Mouse (Mus musculus): ENCODE data around the gene Dlgap3. TPM values are rescaled to one million over a fixed set of nuclear protein-coding genes. Genes with fewer than 3 reads are reported as not detected.

Gene Dlgap3
- not detected in 2 replicates for total RNA-seq (2017)

- ATAC-seq (replicated peaks in 1 of 2; ENCODE audit: insufficient read depth in 1 of 2, low FRiP score in 2 of 2, low TSS enrichment in 1 of 2, low read depth in 1 of 2, poor library complexity in 2 of 2, severe bottlenecking in 2 of 2), result no peak
These were observed at the start of gene Dlgap3 for GRCm38 (mm10) chr4:127168914-127169345. Gene Dlgap3, plus strand, starts transcription at chr4:127169204.

DNA sequence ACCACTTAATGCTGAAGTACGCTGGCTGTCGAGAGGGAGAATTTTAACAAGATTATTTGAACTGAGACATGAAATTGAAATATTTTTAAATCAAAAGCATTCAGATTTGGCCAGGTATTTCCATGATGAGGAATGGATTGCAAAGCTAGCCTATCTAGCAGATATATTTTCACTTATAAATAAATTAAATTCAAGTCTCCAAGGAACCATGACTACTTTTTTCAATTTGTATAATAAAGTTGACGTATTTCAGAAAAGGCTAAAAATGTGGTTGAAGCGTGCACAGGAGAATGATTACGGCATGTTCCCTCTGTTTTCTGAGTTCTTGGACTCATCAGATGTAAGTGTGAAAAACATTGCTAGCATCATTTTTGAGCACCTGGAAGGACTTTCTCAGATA lies 45.6 kb upstream of the Dlgap3 start, which contains the start of gene Tmem35b:
Tmem35b (plus strand) TSS at position 301 of the 400 bp plus-strand sequence.
- ATAC-seq (replicated peaks in 1 of 2; ENCODE audit: insufficient read depth in 1 of 2, low FRiP score in 2 of 2, low TSS enrichment in 1 of 2, low read depth in 1 of 2, poor library complexity in 2 of 2, severe bottlenecking in 2 of 2), result no peak

DNA sequence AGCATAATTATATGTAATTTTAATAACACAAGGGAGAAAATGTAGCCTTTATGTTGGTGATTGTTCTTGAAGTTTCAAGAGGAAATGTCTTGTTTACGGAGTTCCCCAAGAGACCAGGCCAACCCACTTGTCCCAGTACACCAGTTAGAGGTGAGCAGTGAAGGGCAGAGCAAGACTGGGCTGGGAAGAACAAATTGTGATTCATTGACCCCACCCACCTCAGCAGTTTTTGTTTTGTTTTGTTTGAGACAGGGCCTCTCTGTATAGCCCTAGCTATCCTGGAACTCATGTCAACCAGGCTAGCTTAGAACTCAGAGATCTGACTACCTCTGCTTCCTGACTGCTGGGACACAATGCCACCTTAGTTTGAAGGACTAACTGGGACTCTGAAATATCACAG lies 44.7 kb upstream of the Dlgap3 start:
- ATAC-seq (replicated peaks in 1 of 2; ENCODE audit: insufficient read depth in 1 of 2, low FRiP score in 2 of 2, low TSS enrichment in 1 of 2, low read depth in 1 of 2, poor library complexity in 2 of 2, severe bottlenecking in 2 of 2), result no peak

GRCm38 (mm10) chr4:127125834-127126463 lies 43.1 kb upstream of the Dlgap3 start:
- ATAC-seq (replicated peaks in 1 of 2; ENCODE audit: insufficient read depth in 1 of 2, low FRiP score in 2 of 2, low TSS enrichment in 1 of 2, low read depth in 1 of 2, poor library complexity in 2 of 2, severe bottlenecking in 2 of 2), result peak; percentile 98 to 99

DNA sequence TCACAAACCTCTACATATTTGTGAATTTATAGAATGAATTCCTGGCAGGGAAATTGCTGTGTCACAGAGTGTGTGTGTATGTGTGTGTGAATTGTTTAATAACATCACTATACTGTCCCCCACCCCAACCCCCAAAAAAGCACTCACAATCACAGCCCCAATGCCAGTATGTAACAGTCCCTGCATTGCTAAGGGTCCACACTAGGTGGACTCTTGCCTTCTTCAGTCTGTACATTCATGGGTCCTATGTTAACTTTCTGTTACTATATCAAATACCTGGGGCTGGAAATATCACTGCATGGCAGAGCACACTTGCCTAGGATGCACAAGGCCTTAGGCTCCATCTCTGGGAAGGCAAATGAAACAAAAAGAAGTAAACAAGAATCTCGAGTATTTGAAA lies 34.3 kb upstream of the Dlgap3 start:
- no peak for ATAC-seq (replicated peaks in 1 of 2; ENCODE audit: insufficient read depth in 1 of 2, low FRiP score in 2 of 2, low TSS enrichment in 1 of 2, low read depth in 1 of 2, poor library complexity in 2 of 2, severe bottlenecking in 2 of 2)

GRCm38 (mm10) chr4:127137591-127137990 lies 31.4 kb upstream of the Dlgap3 start:
- no peak for ATAC-seq (replicated peaks in 1 of 2; ENCODE audit: insufficient read depth in 1 of 2, low FRiP score in 2 of 2, low TSS enrichment in 1 of 2, low read depth in 1 of 2, poor library complexity in 2 of 2, severe bottlenecking in 2 of 2)

GRCm38 (mm10) chr4:127138486-127138885 lies 30.5 kb upstream of the Dlgap3 start:
- no peak for ATAC-seq (replicated peaks in 1 of 2; ENCODE audit: insufficient read depth in 1 of 2, low FRiP score in 2 of 2, low TSS enrichment in 1 of 2, low read depth in 1 of 2, poor library complexity in 2 of 2, severe bottlenecking in 2 of 2)

GRCm38 (mm10) chr4:127150031-127150430 lies 19.0 kb upstream of the Dlgap3 start:
- ATAC-seq (replicated peaks in 1 of 2; ENCODE audit: insufficient read depth in 1 of 2, low FRiP score in 2 of 2, low TSS enrichment in 1 of 2, low read depth in 1 of 2, poor library complexity in 2 of 2, severe bottlenecking in 2 of 2), result no peak

GRCm38 (mm10) chr4:127153345-127153744 lies 15.7 kb upstream of the Dlgap3 start:
- ATAC-seq (replicated peaks in 1 of 2; ENCODE audit: insufficient read depth in 1 of 2, low FRiP score in 2 of 2, low TSS enrichment in 1 of 2, low read depth in 1 of 2, poor library complexity in 2 of 2, severe bottlenecking in 2 of 2), result no peak

- no peak for ATAC-seq (replicated peaks in 1 of 2; ENCODE audit: insufficient read depth in 1 of 2, low FRiP score in 2 of 2, low TSS enrichment in 1 of 2, low read depth in 1 of 2, poor library complexity in 2 of 2, severe bottlenecking in 2 of 2)
These were observed 13.2 kb upstream of the Dlgap3 start for GRCm38 (mm10) chr4:127155757-127156156.

GRCm38 (mm10) chr4:127157746-127158145 lies 11.3 kb upstream of the Dlgap3 start:
- no peak for ATAC-seq (replicated peaks in 1 of 2; ENCODE audit: insufficient read depth in 1 of 2, low FRiP score in 2 of 2, low TSS enrichment in 1 of 2, low read depth in 1 of 2, poor library complexity in 2 of 2, severe bottlenecking in 2 of 2)

DNA sequence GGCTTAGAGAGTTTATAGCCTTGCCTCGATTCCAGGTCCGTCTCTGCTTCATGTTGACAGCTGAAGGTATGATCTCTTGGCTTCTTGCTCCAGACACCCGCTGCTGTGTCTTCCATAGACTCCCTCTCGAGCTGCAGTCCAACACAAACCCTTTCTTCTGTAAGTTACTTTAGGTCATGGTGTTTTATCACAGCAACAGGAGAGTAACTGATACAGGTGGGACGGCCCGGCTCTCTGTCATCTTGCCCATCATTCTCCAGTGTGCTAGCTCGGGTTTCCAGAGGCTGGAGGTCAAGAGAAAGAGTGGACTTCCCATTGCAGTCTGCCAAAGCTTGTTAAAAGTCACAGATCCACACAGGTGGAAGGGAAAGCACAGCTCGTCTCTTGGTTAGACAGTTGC lies 5.1 kb upstream of the Dlgap3 start:
- ATAC-seq (replicated peaks in 1 of 2; ENCODE audit: insufficient read depth in 1 of 2, low FRiP score in 2 of 2, low TSS enrichment in 1 of 2, low read depth in 1 of 2, poor library complexity in 2 of 2, severe bottlenecking in 2 of 2), result no peak

GRCm38 (mm10) chr4:127167096-127167495 lies 1.9 kb upstream of the Dlgap3 start:
- ATAC-seq (replicated peaks in 1 of 2; ENCODE audit: insufficient read depth in 1 of 2, low FRiP score in 2 of 2, low TSS enrichment in 1 of 2, low read depth in 1 of 2, poor library complexity in 2 of 2, severe bottlenecking in 2 of 2), result no peak

DNA sequence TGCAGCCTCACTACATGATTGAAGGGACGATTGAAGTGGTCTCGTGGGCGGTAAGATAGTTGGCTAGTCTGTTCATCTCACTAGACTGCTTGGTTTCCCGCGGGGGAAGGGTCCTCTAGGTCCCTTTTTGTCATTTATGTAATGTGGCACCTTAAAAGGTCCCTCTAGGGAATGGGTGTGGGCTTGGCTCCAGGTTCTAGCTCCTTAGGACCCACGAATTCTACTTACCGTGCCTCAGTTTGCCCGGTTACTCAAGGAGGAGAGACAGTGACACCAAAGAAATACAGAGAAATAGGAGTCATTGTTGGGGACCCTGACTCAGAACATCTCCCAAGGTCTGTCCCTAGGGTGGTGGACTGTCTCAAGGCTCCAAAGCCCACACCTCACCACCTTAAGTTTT lies 1.3 kb upstream of the Dlgap3 start:
- ATAC-seq (replicated peaks in 1 of 2; ENCODE audit: insufficient read depth in 1 of 2, low FRiP score in 2 of 2, low TSS enrichment in 1 of 2, low read depth in 1 of 2, poor library complexity in 2 of 2, severe bottlenecking in 2 of 2), result no peak

DNA sequence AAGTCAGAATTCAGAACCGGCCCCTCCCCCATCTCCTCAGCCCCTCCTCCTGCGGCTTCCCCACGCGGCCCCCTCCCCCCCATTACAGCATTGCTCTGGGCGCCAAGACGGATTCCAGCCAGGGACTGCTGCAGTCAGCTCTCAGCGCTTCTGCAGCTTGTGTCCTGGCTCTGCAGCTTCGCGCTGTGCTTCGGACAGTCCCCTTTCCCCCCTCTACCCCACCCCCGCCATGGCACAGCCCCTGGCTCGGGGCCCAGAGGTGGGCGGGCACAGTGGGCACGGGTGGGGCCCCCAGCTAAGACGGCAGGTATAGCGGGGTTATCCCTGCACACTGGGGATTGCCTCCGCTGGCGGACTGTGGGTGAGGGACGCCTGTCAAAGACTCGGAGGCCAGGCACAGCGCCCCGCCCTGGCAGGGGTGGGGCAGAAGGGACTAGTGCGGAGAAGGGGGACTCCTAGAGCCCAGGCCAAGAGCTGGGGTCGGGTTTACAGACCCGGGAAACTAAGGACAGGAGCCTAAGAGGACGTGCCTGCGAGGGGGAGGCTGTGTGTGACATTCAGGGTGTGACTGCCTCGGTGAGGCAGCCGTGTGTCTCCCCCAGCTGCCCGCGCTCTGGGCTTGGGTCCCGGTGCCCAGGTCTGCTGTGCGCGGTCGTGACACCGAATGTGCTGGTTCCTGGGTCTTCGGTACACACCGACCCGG lies 642 bp upstream of the Dlgap3 start:
- peak; percentile 7 to 43; a peak in 1 of 4 replicates for ATAC-seq (replicated peaks in 1 of 2; ENCODE audit: insufficient read depth in 1 of 2, low FRiP score in 2 of 2, low TSS enrichment in 1 of 2, low read depth in 1 of 2, poor library complexity in 2 of 2, severe bottlenecking in 2 of 2)

DNA sequence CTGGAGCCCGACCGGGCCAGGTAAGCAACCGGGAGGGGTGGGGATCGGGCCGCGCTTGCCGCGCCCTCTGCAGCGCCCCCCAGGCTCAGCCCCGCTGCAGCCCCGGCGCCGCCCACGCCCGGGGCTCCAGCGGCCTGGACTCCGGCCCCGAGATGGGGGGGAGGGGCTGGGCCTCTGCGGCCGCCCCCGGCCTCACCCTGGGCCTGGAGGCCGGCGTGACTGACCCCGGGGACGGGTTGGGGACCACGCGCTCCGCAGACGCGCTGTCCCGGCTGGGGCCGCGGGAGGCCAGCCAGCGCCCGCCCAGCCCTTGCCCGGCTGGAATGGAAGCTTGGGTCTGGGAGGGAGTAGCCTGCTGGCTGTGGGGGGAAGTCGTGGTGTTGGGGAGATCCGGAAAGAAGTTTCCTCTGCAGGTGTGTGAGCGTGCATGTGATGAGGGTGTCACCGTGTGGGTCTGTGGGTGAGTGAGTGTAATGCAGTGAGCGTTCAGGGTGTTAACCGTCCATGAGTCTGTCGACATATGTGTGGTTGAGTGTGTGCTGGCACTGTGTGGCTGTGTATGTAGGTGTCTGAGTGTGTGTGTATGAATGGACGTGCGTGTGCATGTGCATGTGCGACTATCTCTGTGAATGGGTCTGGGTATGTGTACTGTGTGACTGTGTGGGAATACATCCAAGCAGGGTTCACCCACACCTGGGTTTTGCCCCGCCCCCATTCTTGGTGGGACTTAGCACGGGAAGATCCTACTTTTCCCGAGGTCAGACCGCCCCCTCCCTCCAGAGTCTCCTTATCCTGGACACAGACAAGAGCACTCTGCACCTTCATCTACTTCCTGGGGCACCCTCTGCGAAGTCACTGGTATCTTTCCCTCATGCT lies 580 bp downstream of the Dlgap3 start:
- peak in 1 of 2 experiments; percentile 44; a peak in 2 of 4 replicates for ATAC-seq (replicated peaks in 1 of 2; ENCODE audit: insufficient read depth in 1 of 2, low FRiP score in 2 of 2, low TSS enrichment in 1 of 2, low read depth in 1 of 2, poor library complexity in 2 of 2, severe bottlenecking in 2 of 2)

GRCm38 (mm10) chr4:127170866-127171265 lies 1.9 kb downstream of the Dlgap3 start:
- ATAC-seq (replicated peaks in 1 of 2; ENCODE audit: insufficient read depth in 1 of 2, low FRiP score in 2 of 2, low TSS enrichment in 1 of 2, low read depth in 1 of 2, poor library complexity in 2 of 2, severe bottlenecking in 2 of 2), result no peak

GRCm38 (mm10) chr4:127171341-127171905 lies 2.4 kb downstream of the Dlgap3 start:
- no peak for ATAC-seq (replicated peaks in 1 of 2; ENCODE audit: insufficient read depth in 1 of 2, low FRiP score in 2 of 2, low TSS enrichment in 1 of 2, low read depth in 1 of 2, poor library complexity in 2 of 2, severe bottlenecking in 2 of 2)
